Mouse (Mus musculus) MEL (cell line): ENCODE data around the gene Dao. TPM values are rescaled to one million over a fixed set of nuclear protein-coding genes. Genes with fewer than 3 reads are reported as not detected.

Experiments
- DNase-seq: peaks from one replicate; pipeline ENCODE4 v3.0.0; 2011; ENCODE audit warnings: low read depth, low spot score
- H3K27ac ChIP-seq: 2 replicates; pipeline ENCODE4 v1.5.1; 2012; ENCODE audit warnings: low read depth, mild to moderate bottlenecking, control low read depth, low read length, moderate library complexity; ENCODE audit not compliant: control insufficient read depth
- H3K27me3 ChIP-seq, 2 experiments: fragments of 150-350 bp in 1 of 2; sonication (generic) in 1 of 2; 2 replicates each; pipeline ENCODE4 v1.6.1; 2012; ENCODE audit warnings: low read length in 2 of 2, mild to moderate bottlenecking in 2 of 2, improper control_type of control experiment in 1 of 2, moderate library complexity in 1 of 2; ENCODE audit not compliant: insufficient read depth in 2 of 2, control insufficient read depth in 1 of 2
- H3K36me3 ChIP-seq, 2 experiments: 2 replicates each; pipeline ENCODE4 v1.6.1; 2012 to 2014; ENCODE audit warnings: low read length in 2 of 2, improper control_type of control experiment in 1 of 2, inconsistent platforms in 1 of 2, mild to moderate bottlenecking in 1 of 2; ENCODE audit not compliant: insufficient read depth in 2 of 2, control insufficient read depth in 1 of 2
- H3K4me1 ChIP-seq, 2 experiments: fragments of 150-350 bp in 1 of 2; sonication (generic) in 1 of 2; 2 replicates each; pipeline ENCODE4 v1.6.1; 2012; ENCODE audit warnings: low read length in 2 of 2, improper control_type of control experiment in 1 of 2, mild to moderate bottlenecking in 1 of 2; ENCODE audit not compliant: insufficient read depth in 2 of 2, control insufficient read depth in 1 of 2
- H3K4me3 ChIP-seq, 2 experiments: fragments of 150-350 bp in 1 of 2; sonication (generic) in 1 of 2; 2 replicates each; pipeline ENCODE4 v1.5.1; 2012; ENCODE audit warnings: low read depth in 2 of 2, low read length in 2 of 2, mild to moderate bottlenecking in 2 of 2, moderate library complexity in 2 of 2, control low read depth in 1 of 2, improper control_type of control experiment in 1 of 2; ENCODE audit not compliant: control insufficient read depth in 1 of 2, insufficient read depth in 1 of 2
- H3K79me2 ChIP-seq: 2 replicates; pipeline ENCODE4 v1.6.1; 2012; ENCODE audit warnings: mild to moderate bottlenecking, low read length, moderate library complexity; ENCODE audit not compliant: control insufficient read depth, poor library complexity, insufficient read depth
- H3K9ac ChIP-seq: 2 replicates; pipeline ENCODE4 v1.6.1; 2012; ENCODE audit warnings: low read depth, mild to moderate bottlenecking, control low read depth, low read length, moderate library complexity; ENCODE audit not compliant: control insufficient read depth, poor library complexity, severe bottlenecking
- H3K9me3 ChIP-seq: fragments of 150-350 bp; sonication (generic); replicated peaks from 2 replicates; pipeline ENCODE4 v1.6.1; 2012; ENCODE audit warnings: mild to moderate bottlenecking, low read length, improper control_type of control experiment, moderate library complexity; ENCODE audit not compliant: insufficient read depth
- CHD2 ChIP-seq: IDR thresholded peaks from 2 replicates; pipeline ENCODE4 v1.6.1; 2011; ENCODE audit warnings: low read length, improper control_type of control experiment
- CTCF ChIP-seq, 3 experiments: IDR thresholded peaks in 2 of 3; conservative IDR thresholded peaks in 1 of 3; 2 replicates each; pipeline ENCODE4 v1.5.1; 2011 to 2012; ENCODE audit warnings: low read length in 3 of 3, low read depth in 2 of 3, mild to moderate bottlenecking in 2 of 3, improper control_type of control experiment in 1 of 3, inconsistent platforms in 1 of 3, mixed read lengths in 1 of 3, moderate library complexity in 1 of 3; ENCODE audit not compliant: control insufficient read depth in 1 of 3, insufficient read depth in 1 of 3, poor library complexity in 1 of 3, severe bottlenecking in 1 of 3
- ELF1 ChIP-seq: IDR thresholded peaks from 2 replicates; pipeline ENCODE4 v1.6.1; 2014; ENCODE audit warnings: low read depth, mild to moderate bottlenecking, inconsistent platforms, low read length, improper control_type of control experiment, moderate library complexity
- EP300 ChIP-seq, 2 experiments: IDR thresholded peaks; 2 replicates each; pipeline ENCODE4 v1.6.1; 2011; ENCODE audit warnings: improper control_type of control experiment in 2 of 2, low read length in 2 of 2, low read depth in 1 of 2, mild to moderate bottlenecking in 1 of 2
- GABPA ChIP-seq: IDR thresholded peaks from 2 replicates; pipeline ENCODE4 v1.6.1; 2012; ENCODE audit warnings: low read depth, mild to moderate bottlenecking, inconsistent platforms, low read length, improper control_type of control experiment, moderate library complexity
- GATA1 ChIP-seq: IDR thresholded peaks from 2 replicates; pipeline ENCODE4 v1.6.1; 2011; ENCODE audit warnings: low read depth, low read length, improper control_type of control experiment
- JUND ChIP-seq: IDR thresholded peaks from 2 replicates; pipeline ENCODE4 v1.6.1; 2011; ENCODE audit warnings: low read depth, mild to moderate bottlenecking, improper control_type of control experiment, low read length
- KAT2A ChIP-seq: conservative IDR thresholded peaks from 2 replicates; pipeline ENCODE4 v1.6.1; 2012; ENCODE audit warnings: low read depth, low read length, improper control_type of control experiment, inconsistent platforms
- MEF2A ChIP-seq: IDR thresholded peaks from 2 replicates; pipeline ENCODE4 v1.6.1; 2014; ENCODE audit warnings: low read depth, mild to moderate bottlenecking, inconsistent platforms, low read length, improper control_type of control experiment; ENCODE audit not compliant: poor library complexity, insufficient replicate concordance, severe bottlenecking; ENCODE audit errors: extremely low read depth
- MXI1 ChIP-seq: IDR thresholded peaks from 2 replicates; pipeline ENCODE4 v1.6.1; 2011; ENCODE audit warnings: mild to moderate bottlenecking, low read depth, low read length, improper control_type of control experiment
- MYB ChIP-seq: IDR thresholded peaks from 2 replicates; pipeline ENCODE4 v1.6.1; 2011; ENCODE audit warnings: mild to moderate bottlenecking, low read depth, low read length, improper control_type of control experiment
- POLR2A ChIP-seq, 2 experiments: IDR thresholded peaks; 2 replicates each; pipeline ENCODE4 v1.6.1; 2011 to 2012; ENCODE audit warnings: low read length in 2 of 2, mild to moderate bottlenecking in 2 of 2, control low read depth in 1 of 2, improper control_type of control experiment in 1 of 2, low read depth in 1 of 2, moderate library complexity in 1 of 2; ENCODE audit not compliant: control insufficient read depth in 1 of 2, insufficient read depth in 1 of 2, poor library complexity in 1 of 2
- POLR2AphosphoS2 ChIP-seq: IDR thresholded peaks from 2 replicates; pipeline ENCODE4 v1.6.1; 2011; ENCODE audit warnings: low read length, improper control_type of control experiment
- RAD21 ChIP-seq: IDR thresholded peaks from 2 replicates; pipeline ENCODE4 v1.6.1; 2011; ENCODE audit warnings: mild to moderate bottlenecking, low read depth, low read length, improper control_type of control experiment
- RCOR1 ChIP-seq: IDR thresholded peaks from 2 replicates; pipeline ENCODE4 v1.6.1; 2012; ENCODE audit warnings: low read depth, mild to moderate bottlenecking, inconsistent platforms, low read length, improper control_type of control experiment
- TBP ChIP-seq: IDR thresholded peaks from 2 replicates; pipeline ENCODE4 v1.8.0; 2011; ENCODE audit warnings: low read depth, low read length, improper control_type of control experiment
- TCF12 ChIP-seq: IDR thresholded peaks from 2 replicates; pipeline ENCODE4 v1.6.1; 2014; ENCODE audit warnings: low read depth, mild to moderate bottlenecking, inconsistent platforms, low read length, improper control_type of control experiment, moderate library complexity
- USF1 ChIP-seq: IDR thresholded peaks from 2 replicates; pipeline ENCODE4 v1.6.1; 2014; ENCODE audit warnings: low read depth, mild to moderate bottlenecking, inconsistent platforms, low read length, improper control_type of control experiment, moderate library complexity
- ZC3H11A ChIP-seq: IDR thresholded peaks from 2 replicates; pipeline ENCODE4 v1.6.1; 2012; ENCODE audit warnings: low read depth, mild to moderate bottlenecking, inconsistent platforms, low read length, improper control_type of control experiment
- ZKSCAN1 ChIP-seq: IDR thresholded peaks from 2 replicates; pipeline ENCODE4 v1.6.1; 2012; ENCODE audit warnings: low read depth, mild to moderate bottlenecking, inconsistent platforms, low read length, improper control_type of control experiment, moderate library complexity
- ZMIZ1 ChIP-seq: IDR thresholded peaks from 2 replicates; pipeline ENCODE4 v1.6.1; 2012; ENCODE audit warnings: low read depth, mild to moderate bottlenecking, inconsistent platforms, low read length, improper control_type of control experiment, moderate library complexity
- ZNF384 ChIP-seq: IDR thresholded peaks from 2 replicates; pipeline ENCODE4 v1.6.1; 2012; ENCODE audit warnings: low read depth, mild to moderate bottlenecking, inconsistent platforms, low read length, improper control_type of control experiment
- polyA plus RNA-seq, 2 experiments: library from polyadenylated mRNA; stranded (reverse) in 1 of 2; unstranded in 1 of 2; fragments of >175 nt in 1 of 2; fragments of >200 nt in 1 of 2; gene quantifications; 2 replicates each; pipeline versions ENCODE4 v1.2.1 to v1.2.4; 2012; ENCODE audit warnings: low replicate concordance in 2 of 2, low read depth in 1 of 2; ENCODE audit not compliant: insufficient read length in 2 of 2, insufficient read depth in 1 of 2, missing spikeins in 1 of 2
- total RNA-seq: library from RNA; depleted of rRNA; stranded (reverse); fragments of 300-350 nt; gene quantifications from 2 replicates; pipeline ENCODE4 v1.2.3, GENCODE M21; 2012

The Dao gene
- total and polyA plus RNA-seq, 3 experiments = 0.04 TPM; not detected in 2

GRCm38 (mm10) chr5:114028111-114028510, 24.6 kb downstream of the Dao start (continued):
- no peak for TF ChIP-seq MEF2A
- TF ChIP-seq, all 39 proteins: peak for 0

GRCm38 (mm10) chr5:114030652-114031051, 27.1 kb downstream of the Dao start:
- Histone ChIP-seq H3K27ac (no peak overlapping the region), H3K36me3 (no peaks in the 10 kb centered on the region), H3K4me3 (no peak overlapping the region), H3K9me3 (no peaks in the 10 kb centered on the region), H3K9ac (no peak overlapping the region), H3K4me1 (no peaks in the 10 kb centered on the region), H3K27me3 (no peaks in the 10 kb centered on the region), H3K79me2 (no peaks in the 10 kb centered on the region)
- peak in 1 of 3 experiments; percentile 16; a peak in 1 of 6 replicates for TF ChIP-seq CTCF (IDR thresholded peaks at IDR 0.05 in 2 of 3, conservative IDR thresholded peaks at IDR 0.05 in 1 of 3; ENCODE audit: control insufficient read depth in 1 of 3, insufficient read depth in 1 of 3, low read depth in 2 of 3, low read length in 3 of 3, poor library complexity in 1 of 3, severe bottlenecking in 1 of 3)
- TF ChIP-seq GATA1 = no peak
- DNase-seq = no peak

- TF ChIP-seq CTCF (IDR thresholded peaks at IDR 0.05 in 2 of 3, conservative IDR thresholded peaks at IDR 0.05 in 1 of 3; ENCODE audit: control insufficient read depth in 1 of 3, insufficient read depth in 1 of 3, low read depth in 2 of 3, low read length in 3 of 3, poor library complexity in 1 of 3, severe bottlenecking in 1 of 3) (no peak), ELF1 (no peak), RCOR1 (no peak), EP300 (IDR thresholded peaks at IDR 0.05; ENCODE audit: low read depth in 1 of 2, low read length in 2 of 2) (no peak)
- no peaks in the 10 kb centered on the region for H3K9me3 ChIP-seq
- no peaks in the 10 kb centered on the region for H3K4me1 ChIP-seq
- H3K9ac ChIP-seq = no peak overlapping the region
- no peaks in the 10 kb centered on the region for H3K79me2 ChIP-seq
- no peaks in the 10 kb centered on the region for H3K36me3 ChIP-seq
- H3K27me3 ChIP-seq = no peaks in the 10 kb centered on the region
- no peak for DNase-seq
- no peak overlapping the region for H3K27ac ChIP-seq
- H3K4me3 ChIP-seq = no peak overlapping the region
Observed at GRCm38 (mm10) chr5:114032161-114032763, 28.8 kb downstream of the Dao start.

GRCm38 (mm10) chr5:114034393-114034792, 30.9 kb downstream of the Dao start:
- Histone ChIP-seq H3K27ac (no peak overlapping the region), H3K4me1 (no peaks in the 10 kb centered on the region), H3K9ac (no peak overlapping the region), H3K9me3 (no peaks in the 10 kb centered on the region), H3K4me3 (no peak overlapping the region), H3K36me3 (no peaks in the 10 kb centered on the region), H3K79me2 (no peaks in the 10 kb centered on the region), H3K27me3 (no peaks in the 10 kb centered on the region)
- no peak for TF ChIP-seq CHD2
- no peak for TF ChIP-seq POLR2A (IDR thresholded peaks at IDR 0.05; ENCODE audit: control insufficient read depth in 1 of 2, insufficient read depth in 1 of 2, low read depth in 1 of 2, low read length in 2 of 2, poor library complexity in 1 of 2)
- no peak for TF ChIP-seq MYB
- TF ChIP-seq ZKSCAN1 = no peak
- no peak for TF ChIP-seq MXI1
- no peak for TF ChIP-seq ZC3H11A
- TF ChIP-seq USF1 = no peak
- no peak for TF ChIP-seq TBP
- no peak for TF ChIP-seq ZNF384
- no peak for TF ChIP-seq RAD21
- no peak for TF ChIP-seq TCF12
- no peak for TF ChIP-seq KAT2A
- no peak for TF ChIP-seq GABPA
- no peak for TF ChIP-seq ZMIZ1
- TF ChIP-seq JUND = no peak
- no peak for TF ChIP-seq POLR2AphosphoS2
- TF ChIP-seq MEF2A = no peak
- no peak for DNase-seq
